Mouse (Mus musculus) hindbrain, postnatal 0 days (tissue): ENCODE results near the gene BC048679. TPM values are rescaled to one million over a fixed set of nuclear protein-coding genes. Genes with fewer than 3 reads are reported as not detected.
A peak's percentile ranks its signal among the peaks of the same experiment; 100 is the strongest.

Experiments used
- ATAC-seq: fragments of 200-750 bp; cut with Nextera tagmentation; 2 replicates; pipeline ENCODE4 v1.8.0; 2017; ENCODE audit warnings: mild to moderate bottlenecking, moderate TSS enrichment, moderate library complexity
- DNase-seq: peaks from one replicate; pipeline ENCODE4 v3.0.0-alpha.2; 2015; ENCODE audit warnings: low spot score
- H3K27ac ChIP-seq: fragments of 300-500 bp; sonication (generic); 2 replicates; pipeline ENCODE4 v1.5.1; 2014; ENCODE audit warnings: mild to moderate bottlenecking
- H3K27me3 ChIP-seq: fragments of 300-500 bp; sonication (generic); 2 replicates; pipeline ENCODE4 v1.6.1; 2014; ENCODE audit warnings: low read length, mixed read lengths; ENCODE audit not compliant: insufficient read depth
- H3K36me3 ChIP-seq: fragments of 300-500 bp; sonication (generic); 2 replicates; pipeline ENCODE4 v1.6.1; 2014; ENCODE audit warnings: low read length, mixed read lengths; ENCODE audit not compliant: insufficient read depth
- H3K4me1 ChIP-seq: fragments of 300-500 bp; sonication (generic); 2 replicates; pipeline ENCODE4 v1.6.1; 2014; ENCODE audit warnings: antibody characterized with exemption, low read length, mixed read lengths; ENCODE audit not compliant: insufficient read depth
- H3K4me2 ChIP-seq: fragments of 300-500 bp; sonication (generic); 2 replicates; pipeline ENCODE4 v1.6.1; 2014; ENCODE audit warnings: low read depth, mild to moderate bottlenecking, low read length, moderate library complexity, mixed read lengths
- H3K4me3 ChIP-seq: fragments of 300-500 bp; sonication (generic); 2 replicates; pipeline ENCODE4 v1.5.1; 2014; ENCODE audit warnings: low read length
- H3K9ac ChIP-seq: fragments of 300-500 bp; sonication (generic); replicated peaks from 2 replicates; pipeline ENCODE4 v1.6.1; 2014; ENCODE audit warnings: mild to moderate bottlenecking, low read length, moderate library complexity, mixed read lengths
- H3K9me3 ChIP-seq: fragments of 300-500 bp; sonication (generic); 2 replicates; pipeline ENCODE4 v1.6.1; 2016; ENCODE audit warnings: low read length, mixed read lengths
- CTCF ChIP-seq: IDR thresholded peaks from 2 replicates; pipeline ENCODE4 v1.5.1; 2016; ENCODE audit warnings: antibody characterized with exemption, control low read depth, low read depth
- WGBS: fragments of 180-500 bp; shearing (Covaris S2); extraction: QIAGEN DNeasy Blood & Tissue Kit; methylation state at CpG from one replicate; pipeline ENCODE4 v1.1.7; 2014; 5-methylcytosine and 5-hydroxymethylcytosine counted together
- polyA plus RNA-seq: library from polyadenylated mRNA; unstranded; fragments of >200 nt; fragmentation: Nextera tagmentation; extraction: Ambion mirVana; gene quantifications from 2 replicates; pipeline ENCODE4 v1.2.1, GENCODE M21; 2015
- total RNA-seq: library from RNA; depleted of rRNA; stranded (reverse); fragments of >200 nt; gene quantifications from 2 replicates; pipeline ENCODE4 v1.2.3, GENCODE M21; 2014

BC048679 gene
- total and polyA plus RNA-seq, 2 experiments from 2014 or later = not detected

DNA sequence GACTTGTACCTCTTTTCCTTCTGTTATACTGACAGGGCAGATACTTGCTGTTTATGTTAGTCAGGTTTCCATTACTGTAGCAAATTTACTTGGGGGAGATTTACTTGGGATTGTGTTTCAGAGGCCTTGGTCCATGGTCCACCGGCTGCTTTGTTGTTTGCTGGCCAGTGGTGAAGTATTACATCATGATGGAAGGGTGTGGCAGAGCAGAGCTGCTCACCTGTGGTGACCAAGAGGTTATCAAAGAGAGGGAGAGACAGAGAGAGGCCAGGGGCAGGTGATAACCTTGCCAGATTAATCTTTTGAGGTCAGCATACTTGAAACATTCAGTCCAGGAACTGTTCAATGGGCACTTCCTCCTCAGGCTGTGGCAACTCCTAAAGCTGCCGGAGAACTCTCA is 3.0 kb upstream of the BC048679 start:
- Histone ChIP-seq H3K4me3 (no peak overlapping the region), H3K36me3 (no peaks in the 10 kb centered on the region), H3K9me3 (no peaks in the 10 kb centered on the region), H3K9ac (no peak overlapping the region), H3K27ac (no peak overlapping the region), H3K27me3 (no peaks in the 10 kb centered on the region), H3K4me2 (no peak overlapping the region), H3K4me1 (no peaks in the 10 kb centered on the region)
- WGBS = 82% methylated on average over 2 of the region's 2 CpGs
- ATAC-seq (no peak), DNase-seq (no peak)
- TF ChIP-seq CTCF = no peak

DNA sequence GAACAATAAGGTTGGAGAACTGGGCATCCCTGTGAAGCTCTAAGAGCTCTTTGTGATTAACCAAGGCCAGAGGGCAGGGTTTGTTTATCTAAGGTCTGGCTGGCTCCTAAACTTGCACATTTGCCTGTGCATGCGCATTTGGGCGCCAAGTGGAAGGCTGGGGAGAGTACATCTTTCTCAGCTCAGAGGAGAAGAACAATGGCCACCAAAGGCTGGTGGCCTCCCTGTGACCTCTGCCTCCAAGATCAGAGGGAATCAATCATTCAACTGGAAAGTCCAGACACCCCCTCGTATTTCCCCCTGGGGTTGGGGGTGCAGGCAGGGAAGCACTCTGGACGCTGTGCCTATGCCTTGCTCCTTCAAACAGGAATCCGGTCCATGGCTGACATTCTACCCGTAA is 910 bp downstream of the BC048679 start:
- no peak overlapping the region for H3K27ac ChIP-seq
- H3K27me3 ChIP-seq = no peaks in the 10 kb centered on the region
- H3K9me3 ChIP-seq = no peaks in the 10 kb centered on the region
- no peak overlapping the region for H3K4me2 ChIP-seq
- no peak for DNase-seq
- no peak overlapping the region for H3K4me3 ChIP-seq
- WGBS = 9% methylated on average over 6 of the region's 6 CpGs
- ATAC-seq = no peak
- no peaks in the 10 kb centered on the region for H3K36me3 ChIP-seq
- H3K4me1 ChIP-seq = peaks cover 4% of the 10 kb centered on the region; the same call in 1 of the 2 replicates
- no peak for TF ChIP-seq CTCF
- H3K9ac ChIP-seq = no peak overlapping the region

DNA sequence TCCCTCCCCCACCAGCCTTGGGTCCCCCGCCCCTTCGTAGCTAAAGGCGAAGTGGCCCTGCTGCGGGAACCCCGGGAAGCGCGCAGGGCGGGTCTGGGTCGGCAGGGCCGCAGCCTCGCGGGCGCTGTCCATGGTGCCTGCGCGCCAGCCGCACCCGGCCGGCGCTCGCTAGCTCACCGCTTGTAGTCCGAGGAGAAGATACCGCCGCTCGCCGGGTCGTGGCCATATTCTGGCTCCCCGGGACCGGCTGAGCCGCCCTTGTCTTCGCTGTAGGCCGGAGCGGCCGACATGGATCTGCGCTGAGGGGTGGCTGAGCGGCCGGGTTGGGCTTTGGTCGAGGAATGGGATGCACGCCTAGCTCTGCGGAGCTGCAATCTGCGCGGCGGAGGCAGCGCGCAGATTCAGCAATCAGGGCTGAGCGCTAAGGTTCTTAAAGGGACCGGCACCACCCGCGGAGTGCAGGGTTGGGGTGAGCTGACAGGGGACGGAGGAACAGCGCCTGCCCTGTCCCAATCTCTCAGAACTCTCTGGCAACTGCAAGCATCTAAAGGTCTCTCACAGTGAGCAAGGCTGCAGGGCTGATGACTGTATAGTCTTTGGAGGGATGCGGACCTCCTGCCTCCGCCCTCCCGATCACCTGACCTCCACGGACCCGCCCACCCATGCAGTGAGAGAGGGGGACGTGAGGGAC is 4.6 kb downstream of the BC048679 start, which contains the start of gene Ap3b2:
Gene Ap3b2, minus strand, starts transcription at position 595 of the 691 bp plus-strand sequence.
- Histone ChIP-seq H3K9ac (peak within 1 kb of the TSS; percentile 85), H3K27ac (peak within 1 kb of the TSS; percentile 98), H3K36me3 (no peaks in the 10 kb centered on the region), H3K4me1 (peaks cover 10% of the 10 kb centered on the region; the same call in 1 of the 2 replicates), H3K4me2 (peak within 1 kb of the TSS; percentile 69), H3K9me3 (no peaks in the 10 kb centered on the region), H3K4me3 (peak within 1 kb of the TSS; percentile 70), H3K27me3 (no peaks in the 10 kb centered on the region)
- TF ChIP-seq CTCF = no peak
- WGBS = under 1% methylated on average over 57 of the region's 57 CpGs
- DNase-seq = peak; percentile 82
- peak; percentile 93 for ATAC-seq

DNA sequence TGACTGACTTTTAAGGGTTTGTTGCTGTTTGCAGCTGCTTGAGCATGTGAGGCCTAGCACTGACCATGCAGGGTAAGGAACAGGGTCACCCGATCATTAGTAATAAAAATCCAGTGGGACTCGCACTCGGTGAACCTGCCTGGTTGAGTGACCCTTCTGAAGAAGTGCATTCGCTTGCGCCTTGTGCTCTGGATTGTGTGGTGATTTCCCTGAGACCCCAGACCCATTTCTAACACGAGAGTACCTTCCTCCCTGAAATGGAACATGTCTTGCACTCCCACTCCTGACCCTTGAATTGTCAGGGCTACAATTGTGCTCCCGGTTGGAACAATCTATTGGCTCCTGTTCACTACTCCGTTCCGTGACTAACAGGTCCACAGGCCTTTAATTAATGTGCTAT is 5.5 kb downstream of the BC048679 start:
- WGBS = 28% methylated on average over 9 of the region's 9 CpGs

DNA sequence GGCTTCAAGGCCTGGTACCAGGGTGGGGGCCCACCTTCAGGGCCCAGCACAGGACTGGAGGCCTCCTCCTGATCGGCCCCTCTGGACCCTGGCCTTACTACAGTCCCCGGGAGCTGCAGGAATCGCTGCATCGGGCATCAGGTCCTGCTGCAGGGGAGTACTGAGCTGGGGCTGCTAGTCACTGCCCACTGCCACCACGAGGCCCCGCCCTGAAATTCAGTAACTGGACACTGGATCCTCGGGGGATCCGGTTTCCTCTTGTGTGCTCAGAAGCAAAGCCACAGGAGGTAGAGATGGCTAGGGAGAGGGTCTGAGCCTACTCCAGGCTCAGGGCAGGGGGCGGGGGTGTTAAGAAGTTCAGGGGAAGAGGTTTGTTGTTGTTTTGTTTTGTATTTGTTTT is 8.4 kb downstream of the BC048679 start:
- ATAC-seq = no peak
- no peak for DNase-seq
- 12% methylated on average over 9 of the region's 9 CpGs for WGBS
- Histone ChIP-seq H3K9ac (no peak overlapping the region), H3K27me3 (no peaks in the 10 kb centered on the region), H3K27ac (no peak overlapping the region), H3K4me1 (peaks cover 10% of the 10 kb centered on the region; the same call in 1 of the 2 replicates), H3K4me2 (no peak overlapping the region), H3K36me3 (no peaks in the 10 kb centered on the region), H3K4me3 (no peak overlapping the region), H3K9me3 (no peaks in the 10 kb centered on the region)
- TF ChIP-seq CTCF = no peak

More for the DNA sequence above, 5.5 kb downstream of the BC048679 start:
- Histone ChIP-seq H3K36me3 (no peaks in the 10 kb centered on the region), H3K4me1 (peaks cover 10% of the 10 kb centered on the region; the same call in 1 of the 2 replicates), H3K4me2 (peak overlapping the region; percentile 69), H3K9me3 (no peaks in the 10 kb centered on the region), H3K27ac (peak overlapping the region; percentile 98; the same call in 1 of the 2 replicates), H3K4me3 (peak overlapping the region; percentile 70), H3K27me3 (no peaks in the 10 kb centered on the region), H3K9ac (peak overlapping the region; percentile 85)
- no peak for DNase-seq
- no peak for ATAC-seq
- no peak for TF ChIP-seq CTCF

DNA sequence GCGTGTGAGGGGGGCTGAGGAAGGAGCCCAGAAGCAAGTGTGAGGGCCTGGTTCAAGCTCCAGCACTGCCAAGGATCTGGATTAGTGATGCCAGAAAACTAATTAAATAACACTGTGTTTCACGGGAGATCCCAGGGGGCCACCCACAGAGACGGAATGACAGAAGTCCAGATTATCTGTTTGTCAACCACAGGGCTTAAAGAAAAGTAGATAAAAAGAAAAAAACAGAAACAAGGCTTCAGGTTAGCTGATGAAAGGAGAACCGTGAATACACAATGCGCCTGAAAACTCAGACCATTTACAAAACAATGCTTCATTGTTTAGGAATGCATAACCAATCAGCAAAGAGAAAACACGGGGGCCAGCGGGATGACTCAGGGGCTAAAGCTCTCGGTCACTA is 17.3 kb downstream of the BC048679 start:
- no peaks in the 10 kb centered on the region for H3K4me1 ChIP-seq
- ATAC-seq (no peak), DNase-seq (peak; percentile 56)
- H3K27ac ChIP-seq = no peak overlapping the region
- 6% methylated on average over 8 of the region's 8 CpGs for WGBS
- no peaks in the 10 kb centered on the region for H3K27me3 ChIP-seq
- H3K36me3 ChIP-seq = peaks cover 16% of the 10 kb centered on the region; the same call in 1 of the 2 replicates
- H3K9ac ChIP-seq = no peak overlapping the region
- no peak overlapping the region for H3K4me2 ChIP-seq
- H3K4me3 ChIP-seq = no peak overlapping the region
- TF ChIP-seq CTCF = no peak
- H3K9me3 ChIP-seq = no peaks in the 10 kb centered on the region

DNA sequence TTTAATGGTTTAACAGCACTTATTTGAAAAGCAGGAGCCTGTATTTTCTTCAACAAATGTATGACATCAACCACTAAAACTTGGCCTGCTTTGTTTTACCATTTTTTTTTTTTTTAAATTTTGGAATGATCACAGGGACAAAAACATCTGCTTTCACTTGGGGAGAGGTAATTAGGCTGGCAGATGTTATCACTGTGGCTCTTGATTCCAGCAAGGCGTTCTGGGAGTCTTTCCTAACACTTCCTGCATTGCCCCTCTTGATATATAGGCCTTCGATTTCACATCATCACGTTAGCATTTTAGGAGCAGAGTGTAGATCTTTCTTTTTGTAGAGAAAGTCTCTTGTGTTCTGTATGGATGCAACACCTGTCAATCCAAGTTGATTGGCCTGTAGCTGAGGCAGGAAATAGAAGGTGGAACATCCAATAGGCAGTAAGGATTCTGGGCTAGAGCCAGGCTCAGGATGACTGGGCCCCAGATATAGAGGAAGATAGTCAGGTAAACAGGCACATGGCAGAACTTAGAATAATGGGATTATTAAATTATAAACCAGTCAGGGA is 18.5 kb downstream of the BC048679 start:
- no peaks in the 10 kb centered on the region for H3K9me3 ChIP-seq
- no peak for TF ChIP-seq CTCF
- no peaks in the 10 kb centered on the region for H3K4me1 ChIP-seq
- H3K27me3 ChIP-seq = no peaks in the 10 kb centered on the region
- H3K4me3 ChIP-seq = no peak overlapping the region
- no peak for DNase-seq
- peaks cover 16% of the 10 kb centered on the region; the same call in 1 of the 2 replicates for H3K36me3 ChIP-seq
- no peak for ATAC-seq
- WGBS = 72% methylated on average over 3 of the region's 3 CpGs
- no peak overlapping the region for H3K9ac ChIP-seq
- no peak overlapping the region for H3K27ac ChIP-seq
- no peak overlapping the region for H3K4me2 ChIP-seq
